Mouse (Mus musculus): Measurements from ENCODE around the gene Pitpna.

- TF ChIP-seq POLR2A (IDR thresholded peaks at IDR 0.05; ENCODE audit: low read depth, low read length) (no peak), CTCF (IDR thresholded peaks at IDR 0.05; ENCODE audit: extremely low read depth, insufficient read length, insufficient replicate concordance, low read depth, low read length) (no peak)
Observed at GRCm38 (mm10) chr11:75578609-75579008, 9.3 kb upstream of the Pitpna start.

Data from small intestine, adult 2 months (tissue).